22 mouse cellular contexts compared by ENCODE assay signal in the genomic region with DNA sequence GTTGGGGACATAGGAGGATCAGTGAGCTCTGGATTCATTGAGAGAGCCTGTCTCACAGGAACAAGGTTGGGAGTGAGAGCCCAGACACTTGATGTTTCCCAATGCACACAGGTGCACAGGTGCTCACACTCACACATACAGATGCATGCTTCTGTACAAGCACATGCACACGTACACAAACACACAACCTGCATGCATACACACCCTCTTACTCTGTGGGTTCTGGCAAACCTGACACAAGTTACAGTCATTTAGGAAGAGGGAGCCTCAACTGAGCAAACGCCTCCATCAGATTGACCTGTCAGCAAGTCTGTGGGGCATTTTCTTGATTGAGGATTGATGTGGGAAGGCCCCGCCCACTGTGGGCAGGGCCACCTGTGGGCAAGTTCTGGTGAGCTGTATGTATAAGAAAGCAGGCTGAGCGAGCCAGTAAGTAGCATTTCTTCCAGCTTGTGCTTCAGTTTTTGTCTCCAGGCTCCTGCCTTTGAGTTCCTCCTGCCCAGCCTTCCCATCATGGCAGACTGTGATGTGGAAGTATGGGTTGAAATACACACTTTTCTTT. TPM values are rescaled to one million over a fixed set of nuclear protein-coding genes. Genes with fewer than 3 reads are reported as not detected.
DNase-seq lines count a peak whose midpoint lies in the region; ATAC-seq and TF ChIP-seq lines count a peak whose summit lies in the region.
"Had no signal": no experiment of that assay in that cellular context is flagged by ENCODE, and none has a peak within 500 bp of the region (broad histone marks: within the 10 kb centered on the region; RNA-seq: fewer than 3 reads in every experiment).

No protein-coding gene starts in this region.

- no peak overlapping the region for H3K4me3 ChIP-seq in intestine, embryonic 14.5 days (ENCODE audit: low read depth, low read length)
- H3K4me3 ChIP-seq in intestine, postnatal 0 days (ENCODE audit: low read depth, low read length) = no peak overlapping the region
- no peak overlapping the region for H3K4me3 ChIP-seq in midbrain, embryonic 11.5 days (ENCODE audit: low read depth, low read length)
- H3K4me3 ChIP-seq in midbrain, embryonic 15.5 days = no peak overlapping the region
- no peak overlapping the region for H3K4me3 ChIP-seq in forebrain, embryonic 10.5 days
- H3K4me3 ChIP-seq: embryonic facial prominence, embryonic 13.5 days; hindbrain, embryonic 13.5 days had no signal

- H3K36me3 ChIP-seq in intestine, embryonic 14.5 days (ENCODE audit: control insufficient read depth, insufficient read depth, low read length) = no peaks in the 10 kb centered on the region
- no peaks in the 10 kb centered on the region for H3K36me3 ChIP-seq in intestine, postnatal 0 days (ENCODE audit: control insufficient read depth, insufficient read depth)
- no peaks in the 10 kb centered on the region for H3K36me3 ChIP-seq in midbrain, embryonic 11.5 days (ENCODE audit: control insufficient read depth, insufficient read depth, low read length)
- no peaks in the 10 kb centered on the region for H3K36me3 ChIP-seq in midbrain, embryonic 15.5 days (replicated peaks)
- no peaks in the 10 kb centered on the region for H3K36me3 ChIP-seq in forebrain, embryonic 10.5 days (replicated peaks)
- H3K36me3 ChIP-seq: embryonic facial prominence, embryonic 13.5 days; heart, embryonic 10.5 days; heart, embryonic 15.5 days; hindbrain, embryonic 13.5 days had no signal

- H3K4me1 ChIP-seq in intestine, embryonic 14.5 days (replicated peaks; ENCODE audit: control insufficient read depth, insufficient read depth, low read length) = peaks cover 15% of the 10 kb centered on the region
- no peaks in the 10 kb centered on the region for H3K4me1 ChIP-seq in intestine, postnatal 0 days (replicated peaks; ENCODE audit: control insufficient read depth, insufficient read depth, low read length)
- H3K4me1 ChIP-seq in midbrain, embryonic 11.5 days (ENCODE audit: control insufficient read depth, insufficient read depth, low read length) = no peaks in the 10 kb centered on the region
- peaks cover 14% of the 10 kb centered on the region; the same call in 1 of the 2 replicates for H3K4me1 ChIP-seq in midbrain, embryonic 15.5 days
- peaks cover 9% of the 10 kb centered on the region; the same call in 1 of the 2 replicates for H3K4me1 ChIP-seq in forebrain, embryonic 10.5 days

- H3K9me3 ChIP-seq in intestine, embryonic 14.5 days (ENCODE audit: control insufficient read depth, low read length) = no peaks in the 10 kb centered on the region
- no peaks in the 10 kb centered on the region for H3K9me3 ChIP-seq in intestine, postnatal 0 days (ENCODE audit: control insufficient read depth)
- H3K9me3 ChIP-seq in midbrain, embryonic 11.5 days (ENCODE audit: control insufficient read depth, low read length) = no peaks in the 10 kb centered on the region
- no peaks in the 10 kb centered on the region for H3K9me3 ChIP-seq in midbrain, embryonic 15.5 days
- no peaks in the 10 kb centered on the region for H3K9me3 ChIP-seq in forebrain, embryonic 10.5 days
- H3K9me3 ChIP-seq: embryonic facial prominence, embryonic 13.5 days; heart, embryonic 10.5 days; heart, embryonic 15.5 days; hindbrain, embryonic 13.5 days had no signal

- no peaks in the 10 kb centered on the region for H3K27me3 ChIP-seq in intestine, embryonic 14.5 days (replicated peaks; ENCODE audit: control insufficient read depth, insufficient read depth, low read length)
- H3K27me3 ChIP-seq in intestine, postnatal 0 days (replicated peaks; ENCODE audit: control insufficient read depth, insufficient read depth, low read length) = no peaks in the 10 kb centered on the region
- no peaks in the 10 kb centered on the region for H3K27me3 ChIP-seq in midbrain, embryonic 11.5 days (ENCODE audit: control insufficient read depth, insufficient read depth, low read length)
- H3K27me3 ChIP-seq in midbrain, embryonic 15.5 days (replicated peaks) = no peaks in the 10 kb centered on the region
- H3K27me3 ChIP-seq in forebrain, embryonic 10.5 days (ENCODE audit: poor library complexity, severe bottlenecking) = no peaks in the 10 kb centered on the region
- H3K27me3 ChIP-seq: CH12.LX; embryonic facial prominence, embryonic 13.5 days; heart, embryonic 15.5 days; hindbrain, embryonic 13.5 days had no signal

- no peak overlapping the region for H3K9ac ChIP-seq in intestine, embryonic 14.5 days (ENCODE audit: low read length)
- no peak overlapping the region for H3K9ac ChIP-seq in intestine, postnatal 0 days (ENCODE audit: low read depth, low read length)
- H3K9ac ChIP-seq in midbrain, embryonic 11.5 days (ENCODE audit: low read length) = no peak overlapping the region
- no peak overlapping the region for H3K9ac ChIP-seq in midbrain, embryonic 15.5 days
- H3K9ac ChIP-seq: embryonic facial prominence, embryonic 13.5 days; heart, embryonic 15.5 days; hindbrain, embryonic 13.5 days had no signal

- peak; percentile 47 for DNase-seq in intestine, embryonic 14.5 days (ENCODE audit: low spot score)
- DNase-seq in midbrain, embryonic 11.5 days (ENCODE audit: low spot score, missing footprints) = peak; percentile 80
- no peak for DNase-seq in forebrain, embryonic 10.5 days (ENCODE audit: extremely low spot score, low spot score)
- DNase-seq: adrenal gland, adult 2 months; adrenal gland, postnatal 25 days; cerebellum, adult 18-20 months; cerebellum, adult 9-11 months; cerebellum, postnatal 36 days; gastrocnemius, postnatal 36 days; heart, adult 18-20 months; heart, postnatal 14 days had no signal

- ATAC-seq in intestine, embryonic 14.5 days (replicated peaks; ENCODE audit: low FRiP score, low TSS enrichment, low read depth) = no peak
- no peak for ATAC-seq in intestine, postnatal 0 days
- no peak for ATAC-seq in midbrain, embryonic 11.5 days (ENCODE audit: low FRiP score)
- ATAC-seq in midbrain, embryonic 15.5 days (replicated peaks) = no peak
- peak; percentile 59; the same call in 1 of the 2 replicates for ATAC-seq in megakaryocyte-erythroid progenitor cell, adult 5-6 weeks (replicated peaks; ENCODE audit: low FRiP score, low TSS enrichment, poor library complexity, severe bottlenecking)
- ATAC-seq in frontal cortex, adult (ENCODE audit: low TSS enrichment) = no peak
- ATAC-seq: forebrain, embryonic 14.5 days; hindbrain, postnatal 0 days had no signal

- TF ChIP-seq CTCF in intestine, postnatal 0 days (IDR thresholded peaks at IDR 0.05; ENCODE audit: low read depth) = no peak

- no peak overlapping the region for H3K27ac ChIP-seq in intestine, embryonic 14.5 days (ENCODE audit: low read depth)
- no peak overlapping the region for H3K27ac ChIP-seq in intestine, postnatal 0 days (ENCODE audit: low read depth, low read length)
- H3K27ac ChIP-seq in midbrain, embryonic 11.5 days (ENCODE audit: low read depth, low read length) = no peak overlapping the region
- H3K27ac ChIP-seq in midbrain, embryonic 15.5 days = no peak overlapping the region
- no peak overlapping the region for H3K27ac ChIP-seq in forebrain, embryonic 10.5 days
- H3K27ac ChIP-seq: embryonic facial prominence, embryonic 13.5 days; heart, embryonic 15.5 days; hindbrain, embryonic 13.5 days; hindbrain, postnatal 0 days had no signal

- WGBS in intestine, embryonic 14.5 days = 62% methylated on average over 4 of the region's 4 CpGs
- 62% methylated on average over 4 of the region's 4 CpGs for WGBS in intestine, postnatal 0 days
- WGBS in midbrain, embryonic 11.5 days = 70% methylated on average over 4 of the region's 4 CpGs
- 73% methylated on average over 4 of the region's 4 CpGs for WGBS in midbrain, embryonic 15.5 days
- WGBS in forebrain, embryonic 10.5 days = 73% methylated on average over 4 of the region's 4 CpGs

- no peak overlapping the region for H3K4me2 ChIP-seq in intestine, embryonic 14.5 days (ENCODE audit: low read length)
- H3K4me2 ChIP-seq in intestine, postnatal 0 days (replicated peaks; ENCODE audit: low read depth) = no peak overlapping the region
- no peak overlapping the region for H3K4me2 ChIP-seq in midbrain, embryonic 11.5 days
- H3K4me2 ChIP-seq in midbrain, embryonic 15.5 days = no peak overlapping the region
- H3K4me2 ChIP-seq: hindbrain, embryonic 13.5 days had no signal

RNA-seq across cellular contexts. Expression of gene Atrnl1, which starts 25.5 kb away (rescaled TPM):
- polyA plus RNA-seq in intestine, embryonic 14.5 days (2014; fragmentation: Nextera tagmentation; extraction: Ambion mirVana) = 7.4 and 9.3 TPM in 2 replicates
- polyA plus RNA-seq in intestine, postnatal 0 days (2015; fragmentation: Nextera tagmentation; extraction: Ambion mirVana) = 2.5 and 2.6 TPM in 2 replicates
- polyA plus RNA-seq in midbrain, embryonic 11.5 days (2014; fragmentation: Nextera tagmentation; extraction: Ambion mirVana) = 5.6 and 6.4 TPM in 2 replicates
- 9.4 and 9.8 TPM in 2 replicates for polyA plus RNA-seq in midbrain, embryonic 15.5 days (2015; fragmentation: Nextera tagmentation; extraction: Ambion mirVana)
- total RNA-seq in megakaryocyte-erythroid progenitor cell, adult 5-6 weeks (2014; fragmentation: Nextera tagmentation) = 1.7 and 3.5 TPM in 2 replicates
- total RNA-seq in megakaryocyte-erythroid progenitor cell, adult 5-6 weeks (2017) = 1.4 and 2.4 TPM in 2 replicates
- 3.5 and 4.0 TPM in 2 replicates for polyA plus RNA-seq in forebrain, embryonic 10.5 days (2016; fragmentation: Nextera tagmentation; extraction: Ambion mirVana)
